Mouse (Mus musculus) liver, embryonic 12.5 days (tissue): Measurements from ENCODE around the gene Tmem123. TPM values are rescaled to one million over a fixed set of nuclear protein-coding genes. Genes with fewer than 3 reads are reported as not detected.

Experiments
- ATAC-seq: fragments of 200-750 bp; cut with Nextera tagmentation; 2 replicates; pipeline ENCODE4 v1.8.0; 2017; ENCODE audit warnings: moderate number of reproducible peaks, mild to moderate bottlenecking, moderate library complexity
- H3K27ac ChIP-seq: fragments of 300-500 bp; sonication (generic); 2 replicates; pipeline ENCODE4 v1.5.1; 2016; ENCODE audit warnings: mild to moderate bottlenecking
- H3K27me3 ChIP-seq: fragments of 300-500 bp; sonication (generic); replicated peaks from 2 replicates; pipeline ENCODE4 v1.6.1; 2016; ENCODE audit warnings: mild to moderate bottlenecking, moderate library complexity
- H3K36me3 ChIP-seq: fragments of 300-500 bp; sonication (generic); 2 replicates; pipeline ENCODE4 v1.6.1; 2016; ENCODE audit warnings: mild to moderate bottlenecking, moderate library complexity
- H3K4me1 ChIP-seq: fragments of 300-500 bp; sonication (generic); 2 replicates; pipeline ENCODE4 v1.6.1; 2016
- H3K4me2 ChIP-seq: fragments of 300-500 bp; sonication (generic); 2 replicates; pipeline ENCODE4 v1.6.1; 2016; ENCODE audit warnings: mild to moderate bottlenecking, moderate library complexity
- H3K4me3 ChIP-seq: fragments of 300-500 bp; sonication (generic); 2 replicates; pipeline ENCODE4 v1.5.1; 2016; ENCODE audit warnings: mild to moderate bottlenecking, moderate library complexity
- H3K9ac ChIP-seq: fragments of 300-500 bp; sonication (generic); 2 replicates; pipeline ENCODE4 v1.6.1; 2016; ENCODE audit warnings: mild to moderate bottlenecking, moderate library complexity
- H3K9me3 ChIP-seq: fragments of 300-500 bp; sonication (generic); replicated peaks from 2 replicates; pipeline ENCODE4 v1.6.1; 2016; ENCODE audit warnings: mild to moderate bottlenecking, moderate library complexity
- WGBS: fragments of 180-500 bp; shearing (Covaris S2); methylation state at CpG from one replicate; pipeline ENCODE4 v1.1.7; 2016; ENCODE audit not compliant: insufficient replicate concordance; 5-methylcytosine and 5-hydroxymethylcytosine counted together
- polyA plus RNA-seq: library from polyadenylated mRNA; unstranded; fragments of >200 nt; fragmentation: Nextera tagmentation; extraction: Ambion mirVana; gene quantifications from 2 replicates; pipeline ENCODE4 v1.2.1, GENCODE M21; 2016

Tmem123 gene
- polyA plus RNA-seq: 59.4 and 60.3 TPM in 2 replicates

DNA sequence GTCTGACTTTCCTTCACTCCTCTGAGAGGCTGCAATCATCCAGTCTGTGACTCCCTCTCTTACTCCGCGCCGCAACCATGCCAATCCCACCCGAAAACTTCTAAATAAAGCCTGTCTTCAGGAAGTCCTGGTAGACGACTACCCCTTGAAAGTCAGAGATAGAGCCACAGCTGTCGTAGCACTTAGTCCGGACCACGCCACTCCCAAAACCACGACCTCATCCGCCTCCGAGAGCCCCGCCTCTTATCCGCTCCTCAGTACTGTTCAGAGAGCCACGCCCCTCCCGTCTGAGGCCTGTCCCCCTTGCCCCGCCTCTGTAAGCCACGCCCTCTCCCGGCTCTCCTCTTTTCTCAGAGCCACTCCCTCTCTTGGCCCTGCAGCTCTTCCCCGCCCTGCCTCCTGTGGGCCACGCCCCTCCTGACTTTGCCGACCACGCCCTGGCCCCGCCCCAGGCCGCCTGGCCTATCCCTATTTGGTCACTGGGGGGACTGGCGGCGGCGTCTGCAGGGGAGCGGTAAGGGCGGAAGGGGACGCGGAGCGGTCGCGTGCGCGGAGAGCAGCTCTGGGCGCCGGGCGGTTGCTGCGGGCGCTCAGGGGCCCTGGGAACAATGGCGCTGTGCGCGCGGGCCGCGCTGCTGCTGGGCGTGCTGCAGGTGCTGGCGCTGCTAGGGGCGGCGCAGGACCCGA lies at the start of gene Tmem123:
Tmem123 (plus strand) TSS at position 428 of the 687 bp plus-strand sequence.
- Histone ChIP-seq H3K9me3 (0 out of 2 replicates have a peak, but pooled peaks cover 3% of the 10 kb centered on the region), H3K27ac (peak within 1 kb of the TSS; percentile 87), H3K36me3 (peaks cover 12% of the 10 kb centered on the region), H3K4me2 (peak within 1 kb of the TSS; percentile 92), H3K9ac (peak within 1 kb of the TSS; percentile 90), H3K4me3 (peak within 1 kb of the TSS; percentile 77), H3K27me3 (no peaks in the 10 kb centered on the region), H3K4me1 (peaks cover 54% of the 10 kb centered on the region)
- peak; percentile 95 for ATAC-seq
- WGBS: under 1% methylated on average over 51 of the region's 52 CpGs

GRCm38 (mm10) chr9:7714062-7714907 lies 49.6 kb upstream of the Tmem123 start:
- Histone ChIP-seq H3K4me1 (no peaks in the 10 kb centered on the region), H3K4me3 (no peak overlapping the region), H3K27me3 (no peaks in the 10 kb centered on the region), H3K4me2 (no peak overlapping the region), H3K27ac (no peak overlapping the region), H3K9me3 (no peaks in the 10 kb centered on the region), H3K9ac (no peak overlapping the region), H3K36me3 (no peaks in the 10 kb centered on the region)
- WGBS: 24% methylated on average over 4 of the region's 4 CpGs
- no peak for ATAC-seq

DNA sequence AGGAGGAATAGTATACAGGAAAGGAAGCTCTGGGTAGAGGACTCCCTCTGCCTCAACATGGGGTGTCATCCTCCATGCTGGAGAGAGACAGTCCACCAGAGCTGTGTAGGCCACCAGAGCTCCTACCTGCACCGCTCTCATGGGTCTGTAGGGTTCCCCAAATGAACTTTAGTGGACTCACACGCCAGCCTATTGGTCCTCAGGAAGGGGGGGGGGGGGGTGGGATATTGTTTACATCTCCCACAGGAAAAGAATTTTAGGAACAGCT lies 49.0 kb upstream of the Tmem123 start:
- Histone ChIP-seq H3K9ac (no peak overlapping the region), H3K27me3 (no peaks in the 10 kb centered on the region), H3K27ac (no peak overlapping the region), H3K4me3 (no peak overlapping the region), H3K4me1 (no peaks in the 10 kb centered on the region), H3K9me3 (no peaks in the 10 kb centered on the region), H3K36me3 (no peaks in the 10 kb centered on the region), H3K4me2 (no peak overlapping the region)
- 67% methylated on average over 1 of the region's 2 CpGs for WGBS
- ATAC-seq: 0 out of 2 replicates have a peak, but pooled peaks have one; percentile 27

DNA sequence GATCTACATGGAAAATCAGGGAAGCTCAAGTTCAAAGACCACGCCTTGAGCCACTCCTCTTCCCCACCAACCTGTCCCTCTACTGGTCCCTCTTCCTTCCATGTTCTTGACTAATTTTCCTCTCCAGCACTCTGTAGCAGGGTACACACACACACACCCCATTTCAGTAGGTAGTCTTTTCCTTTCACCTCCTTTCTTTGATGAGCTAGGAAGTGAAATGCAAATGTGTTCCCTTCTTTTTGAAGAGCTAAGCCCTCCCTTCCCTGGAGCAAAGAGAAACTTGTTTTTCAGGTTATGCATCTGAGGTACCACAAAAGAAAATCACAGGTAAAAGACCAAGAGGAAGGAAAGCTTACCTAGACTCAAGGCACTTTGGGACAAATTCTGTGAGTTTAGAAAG lies 42.3 kb upstream of the Tmem123 start:
- no peak for ATAC-seq
- no peaks in the 10 kb centered on the region for H3K36me3 ChIP-seq

DNA sequence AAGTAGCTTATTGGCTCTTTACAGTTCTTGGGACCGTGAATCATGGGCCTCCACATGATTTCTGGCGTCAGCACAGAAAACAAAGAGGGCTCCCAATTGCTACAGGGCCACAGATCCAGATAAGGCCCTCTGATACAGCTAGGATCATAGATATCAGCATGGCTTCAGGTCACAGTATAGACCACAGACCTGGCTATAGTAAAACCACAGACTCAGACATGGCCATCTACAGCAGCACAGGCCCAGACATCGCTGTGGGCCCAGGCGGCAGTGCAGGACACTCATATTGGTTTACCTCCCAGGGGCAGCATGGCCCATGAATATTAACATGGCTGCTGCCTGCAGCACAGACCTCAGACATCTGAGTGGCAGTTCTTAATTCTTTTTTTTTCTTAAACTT lies 34.8 kb upstream of the Tmem123 start:
- Histone ChIP-seq H3K9ac (no peak overlapping the region), H3K27ac (no peak overlapping the region), H3K4me2 (no peak overlapping the region), H3K4me1 (no peaks in the 10 kb centered on the region), H3K36me3 (no peaks in the 10 kb centered on the region), H3K4me3 (no peak overlapping the region), H3K9me3 (no peaks in the 10 kb centered on the region), H3K27me3 (no peaks in the 10 kb centered on the region)
- ATAC-seq: peak; percentile 44; the same call in 1 of the 2 replicates
- 37% methylated on average over 4 of the region's 4 CpGs for whole genome bisulfite sequencing

More for the DNA sequence above, 42.3 kb upstream of the Tmem123 start:
- no peaks in the 10 kb centered on the region for H3K27me3 ChIP-seq
- no peak overlapping the region for H3K4me2 ChIP-seq
- H3K4me3 ChIP-seq: no peak overlapping the region
- no peaks in the 10 kb centered on the region for H3K4me1 ChIP-seq
- no peaks in the 10 kb centered on the region for H3K9me3 ChIP-seq
- no peak overlapping the region for H3K9ac ChIP-seq
- H3K27ac ChIP-seq: no peak overlapping the region
- WGBS: 76% methylated on average over 1 of the region's 1 CpGs

DNA sequence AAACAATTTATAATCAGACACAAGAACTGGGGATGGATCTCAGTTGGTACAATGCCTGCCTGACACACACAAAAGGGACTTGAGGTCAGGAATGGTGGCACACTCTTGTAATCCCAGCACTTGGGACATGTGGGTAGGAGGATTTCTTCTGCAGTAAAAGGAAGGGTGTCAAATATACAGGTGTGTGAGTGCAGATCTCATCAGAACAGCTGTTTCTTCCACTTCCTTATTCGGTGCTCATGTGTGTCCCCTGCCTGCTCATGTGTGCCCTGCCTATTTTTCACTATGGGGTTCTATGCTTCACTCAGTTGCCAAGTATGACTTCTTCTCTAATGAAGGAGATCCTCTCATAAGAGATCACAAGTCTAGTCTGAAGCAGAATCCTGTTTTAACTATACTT lies 21.1 kb upstream of the Tmem123 start:
- no peak overlapping the region for H3K4me3 ChIP-seq
- no peak overlapping the region for H3K9ac ChIP-seq
- no peak overlapping the region for H3K27ac ChIP-seq
- 43% methylated on average over 1 of the region's 1 CpGs for WGBS
- H3K36me3 ChIP-seq: no peaks in the 10 kb centered on the region
- H3K4me2 ChIP-seq: no peak overlapping the region
- no peak for ATAC-seq
- H3K4me1 ChIP-seq: no peaks in the 10 kb centered on the region
- H3K9me3 ChIP-seq: no peaks in the 10 kb centered on the region
- H3K27me3 ChIP-seq: no peaks in the 10 kb centered on the region; the same call in 1 of the 2 replicates

- 35% methylated on average over 1 of the region's 1 CpGs for WGBS
- H3K9ac ChIP-seq: no peak overlapping the region
- no peak overlapping the region for H3K27ac ChIP-seq
- no peak for ATAC-seq
- no peaks in the 10 kb centered on the region for H3K9me3 ChIP-seq
- no peaks in the 10 kb centered on the region for H3K36me3 ChIP-seq
- no peak overlapping the region for H3K4me3 ChIP-seq
- no peaks in the 10 kb centered on the region for H3K4me1 ChIP-seq
- H3K4me2 ChIP-seq: no peak overlapping the region
- H3K27me3 ChIP-seq: no peaks in the 10 kb centered on the region; the same call in 1 of the 2 replicates
These were observed 19.7 kb upstream of the Tmem123 start for GRCm38 (mm10) chr9:7744156-7744555.

- H3K36me3 ChIP-seq: no peaks in the 10 kb centered on the region
- ATAC-seq: no peak
- no peak overlapping the region for H3K4me2 ChIP-seq
- H3K4me1 ChIP-seq: no peaks in the 10 kb centered on the region
- WGBS: 82% methylated on average over 3 of the region's 3 CpGs
- H3K4me3 ChIP-seq: no peak overlapping the region
- no peak overlapping the region for H3K9ac ChIP-seq
- no peak overlapping the region for H3K27ac ChIP-seq
- no peaks in the 10 kb centered on the region for H3K9me3 ChIP-seq
- no peaks in the 10 kb centered on the region; the same call in 1 of the 2 replicates for H3K27me3 ChIP-seq
These were observed 15.0 kb upstream of the Tmem123 start for GRCm38 (mm10) chr9:7748881-7749280.

DNA sequence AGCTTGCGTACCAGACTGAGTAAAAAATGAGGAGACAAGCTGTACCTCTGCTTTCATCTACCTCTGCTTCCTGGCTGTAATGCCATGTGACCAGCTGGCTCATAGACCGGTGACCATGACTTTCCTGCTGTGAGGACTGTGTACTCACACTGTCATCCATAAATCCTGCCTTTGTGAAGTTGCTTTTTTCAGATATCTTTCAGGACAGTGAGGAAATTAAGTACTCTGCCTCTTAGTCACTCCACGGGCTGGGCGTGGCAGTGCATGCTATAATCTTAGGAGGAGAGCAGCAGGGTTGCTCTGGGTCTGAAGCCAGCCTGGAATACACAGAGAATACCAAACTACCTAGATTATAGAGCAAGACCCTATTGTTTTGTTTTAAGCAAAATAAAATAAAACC lies 14.3 kb upstream of the Tmem123 start:
- H3K27ac ChIP-seq: no peak overlapping the region
- no peaks in the 10 kb centered on the region for H3K36me3 ChIP-seq
- no peak overlapping the region for H3K9ac ChIP-seq
- no peaks in the 10 kb centered on the region for H3K27me3 ChIP-seq
- no peak for ATAC-seq
- H3K4me2 ChIP-seq: no peak overlapping the region
- no peaks in the 10 kb centered on the region for H3K9me3 ChIP-seq
- H3K4me1 ChIP-seq: no peaks in the 10 kb centered on the region
- 63% methylated on average over 4 of the region's 4 CpGs for WGBS
- H3K4me3 ChIP-seq: no peak overlapping the region

GRCm38 (mm10) chr9:7755889-7756423 lies 7.9 kb upstream of the Tmem123 start:
- Histone ChIP-seq H3K9me3 (0 out of 2 replicates have a peak, but pooled peaks cover 3% of the 10 kb centered on the region), H3K9ac (no peak overlapping the region), H3K4me2 (no peak overlapping the region), H3K4me3 (no peak overlapping the region), H3K27me3 (no peaks in the 10 kb centered on the region), H3K27ac (no peak overlapping the region), H3K4me1 (no peaks in the 10 kb centered on the region), H3K36me3 (no peaks in the 10 kb centered on the region)
- 37% methylated on average over 2 of the region's 2 CpGs for WGBS
- ATAC-seq: no peak

DNA sequence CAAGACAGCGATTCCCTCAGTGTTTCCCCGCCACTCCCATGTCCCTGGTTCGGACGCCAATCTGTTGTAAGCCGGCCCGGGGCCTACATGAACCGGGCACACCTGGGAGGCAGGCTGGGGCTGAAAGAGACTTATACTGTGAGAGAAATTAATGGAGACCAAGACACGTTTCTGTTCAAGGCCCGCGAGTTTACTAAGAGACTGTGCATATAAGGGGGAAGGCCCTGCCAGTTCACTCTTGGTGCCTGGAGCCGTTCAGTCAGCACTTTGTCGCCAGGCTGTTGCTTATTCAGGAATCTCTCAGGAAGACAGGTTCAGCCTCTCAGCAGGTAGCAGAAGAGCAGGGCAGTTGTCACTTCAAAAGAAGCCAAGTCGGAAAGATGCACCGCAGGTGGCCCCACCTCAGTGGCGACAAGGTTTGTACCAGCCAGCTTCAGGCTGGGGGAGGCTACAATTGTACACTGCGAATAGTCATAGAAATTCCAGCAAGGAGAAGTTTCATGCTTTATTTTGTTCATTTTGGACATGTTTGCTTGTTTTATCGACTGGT lies 1.9 kb upstream of the Tmem123 start:
- H3K27ac ChIP-seq: no peak overlapping the region
- ATAC-seq: no peak
- no peak overlapping the region for H3K9ac ChIP-seq
- H3K4me1 ChIP-seq: peaks cover 40% of the 10 kb centered on the region
- no peak overlapping the region for H3K4me2 ChIP-seq
- no peaks in the 10 kb centered on the region for H3K27me3 ChIP-seq
- no peak overlapping the region for H3K4me3 ChIP-seq
- WGBS: 66% methylated on average over 17 of the region's 17 CpGs
- no peaks in the 10 kb centered on the region for H3K36me3 ChIP-seq
- H3K9me3 ChIP-seq: 0 out of 2 replicates have a peak, but pooled peaks cover 3% of the 10 kb centered on the region

GRCm38 (mm10) chr9:7762741-7763140 lies 1.1 kb upstream of the Tmem123 start:
- no peak for ATAC-seq
- Histone ChIP-seq H3K4me3 (no peak overlapping the region), H3K27me3 (no peaks in the 10 kb centered on the region), H3K27ac (peak overlapping the region; percentile 85; the same call in 1 of the 2 replicates), H3K9ac (no peak overlapping the region), H3K9me3 (0 out of 2 replicates have a peak, but pooled peaks cover 3% of the 10 kb centered on the region), H3K4me2 (peak overlapping the region; percentile 92), H3K4me1 (peaks cover 48% of the 10 kb centered on the region), H3K36me3 (peaks cover 2% of the 10 kb centered on the region; the same call in 1 of the 2 replicates)
- WGBS: 63% methylated on average over 3 of the region's 3 CpGs
